Mouse (Mus musculus): ENCODE measurements at regions not wholly inside any gene's neighbourhood (a gene's known extent, or its start where the extent isn't known, plus 50 kb on each side); places are given as distances from the start of the nearest gene placed in this dataset.

DNA sequence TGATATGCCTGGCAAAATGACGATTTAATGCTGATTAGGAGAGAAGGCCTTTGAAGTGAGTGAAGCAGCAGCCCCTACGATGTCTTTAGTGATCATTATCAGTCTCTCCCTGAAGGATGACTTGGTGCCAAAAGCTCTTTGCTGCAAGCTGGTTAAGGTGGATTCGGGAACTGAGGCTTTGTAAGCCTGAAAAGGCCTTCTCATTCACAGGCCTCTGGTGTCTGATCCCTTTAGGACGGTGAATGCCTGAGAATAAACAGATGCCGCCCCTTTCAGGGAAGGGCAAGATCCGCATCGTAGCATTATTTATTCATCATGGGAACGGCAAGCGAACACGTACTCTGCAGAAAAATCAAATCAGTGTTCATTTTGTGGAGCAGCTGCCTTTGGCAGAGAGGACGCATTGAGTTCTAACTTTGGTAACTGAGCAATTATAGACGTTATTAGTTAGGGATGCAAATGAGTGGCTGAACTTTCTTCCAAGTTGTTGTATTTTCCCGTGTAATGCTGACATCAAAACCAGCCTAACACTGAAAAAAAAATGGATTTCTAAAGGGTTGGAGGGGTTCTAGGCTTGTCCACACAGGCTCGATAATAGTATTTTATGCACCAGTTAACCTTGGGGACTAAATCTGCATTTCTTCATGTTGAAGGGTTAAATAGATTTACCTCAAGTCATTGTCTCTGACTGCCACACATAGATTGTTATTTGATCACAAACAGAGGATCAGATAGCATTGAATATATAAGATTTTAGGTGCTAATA lies 156.2 kb downstream of the Fbxo8 start:
- TF ChIP-seq POLR2A (IDR thresholded peaks at IDR 0.05; ENCODE audit: extremely low read depth, insufficient read depth, low read length): no peak
- TF ChIP-seq CTCF (IDR thresholded peaks at IDR 0.05; ENCODE audit: low read depth, low read length): no peak
